Mouse (Mus musculus) forebrain, embryonic 16.5 days (tissue): ENCODE data around the gene Pglyrp2. TPM values are rescaled to one million over a fixed set of nuclear protein-coding genes. Genes with fewer than 3 reads are reported as not detected.
A peak's percentile ranks its signal among the peaks of the same experiment; 100 is the strongest.

Experiments
- ATAC-seq: fragments of 200-750 bp; cut with Nextera tagmentation; 2 replicates; pipeline ENCODE4 v1.8.0; 2017; ENCODE audit warnings: mild to moderate bottlenecking, moderate library complexity
- H3K27ac ChIP-seq: fragments of 300-500 bp; sonication (generic); 2 replicates; pipeline ENCODE4 v1.5.1; 2014; ENCODE audit warnings: low read length, control low read depth
- H3K27me3 ChIP-seq: fragments of 300-500 bp; sonication (generic); replicated peaks from 2 replicates; pipeline ENCODE4 v1.6.1; 2014; ENCODE audit warnings: low read length; ENCODE audit not compliant: control insufficient read depth, insufficient read depth
- H3K36me3 ChIP-seq: fragments of 300-500 bp; sonication (generic); 2 replicates; pipeline ENCODE4 v1.6.1; 2014; ENCODE audit not compliant: control insufficient read depth, insufficient read depth
- H3K4me1 ChIP-seq: fragments of 300-500 bp; sonication (generic); replicated peaks from 2 replicates; pipeline ENCODE4 v1.6.1; 2014; ENCODE audit warnings: low read length; ENCODE audit not compliant: control insufficient read depth, insufficient read depth
- H3K4me2 ChIP-seq: fragments of 300-500 bp; sonication (generic); 2 replicates; pipeline ENCODE4 v1.6.1; 2014; ENCODE audit warnings: mild to moderate bottlenecking, low read length, control low read depth
- H3K4me3 ChIP-seq: fragments of 300-500 bp; sonication (generic); replicated peaks from 2 replicates; pipeline ENCODE4 v1.5.1; 2014; ENCODE audit warnings: mild to moderate bottlenecking, low read length, control low read depth
- H3K9ac ChIP-seq: fragments of 300-500 bp; sonication (generic); replicated peaks from 2 replicates; pipeline ENCODE4 v1.6.1; 2014; ENCODE audit warnings: low read depth, low read length, control low read depth
- H3K9me3 ChIP-seq: fragments of 300-500 bp; sonication (generic); 2 replicates; pipeline ENCODE4 v1.6.1; 2016; ENCODE audit warnings: low read length; ENCODE audit not compliant: control insufficient read depth
- WGBS: fragments of 180-500 bp; shearing (Covaris S2); extraction: QIAGEN DNeasy Blood & Tissue Kit; methylation state at CpG from one replicate; pipeline ENCODE4 v1.1.7; 2014; 5-methylcytosine and 5-hydroxymethylcytosine counted together
- polyA plus RNA-seq: library from polyadenylated mRNA; unstranded; fragments of >200 nt; fragmentation: Nextera tagmentation; extraction: Ambion mirVana; gene quantifications from 2 replicates; pipeline ENCODE4 v1.2.1, GENCODE M21; 2015

The Pglyrp2 gene
- polyA plus RNA-seq, result not detected in 2 replicates

GRCm38 (mm10) chr17:32424034-32424433 lies at the start of gene Pglyrp2:
TSS of gene Pglyrp2 (minus strand) at chr17:32424167.
- H3K9ac ChIP-seq, result no peak within 1 kb of the TSS
- H3K27ac ChIP-seq, result no peak within 1 kb of the TSS
- H3K4me3 ChIP-seq, result no peak within 1 kb of the TSS
- H3K4me2 ChIP-seq, result no peak within 1 kb of the TSS
- no peaks in the 10 kb centered on the region for H3K9me3 ChIP-seq
- no peaks in the 10 kb centered on the region for H3K4me1 ChIP-seq
- no peaks in the 10 kb centered on the region for H3K27me3 ChIP-seq
- WGBS, result 87% methylated on average over 2 of the region's 2 CpGs
- ATAC-seq, result no peak
- no peaks in the 10 kb centered on the region for H3K36me3 ChIP-seq

GRCm38 (mm10) chr17:32472176-32472575 lies 48.2 kb upstream of the Pglyrp2 start:
- ATAC-seq, result no peak
- H3K36me3 ChIP-seq, result no peaks in the 10 kb centered on the region

GRCm38 (mm10) chr17:32470795-32471194 lies 46.8 kb upstream of the Pglyrp2 start:
- no peaks in the 10 kb centered on the region for H3K27me3 ChIP-seq
- H3K9me3 ChIP-seq, result no peaks in the 10 kb centered on the region
- no peak for ATAC-seq
- no peak overlapping the region for H3K27ac ChIP-seq
- no peaks in the 10 kb centered on the region for H3K36me3 ChIP-seq
- no peak overlapping the region for H3K9ac ChIP-seq
- no peak overlapping the region for H3K4me2 ChIP-seq
- WGBS, result 84% methylated on average over 4 of the region's 4 CpGs
- H3K4me1 ChIP-seq, result no peaks in the 10 kb centered on the region
- H3K4me3 ChIP-seq, result no peak overlapping the region

More at GRCm38 (mm10) chr17:32472176-32472575, 48.2 kb upstream of the Pglyrp2 start:
- H3K9ac ChIP-seq, result no peak overlapping the region
- no peak overlapping the region for H3K27ac ChIP-seq
- no peaks in the 10 kb centered on the region for H3K9me3 ChIP-seq
- H3K4me1 ChIP-seq, result no peaks in the 10 kb centered on the region
- H3K4me3 ChIP-seq, result no peak overlapping the region
- no peak overlapping the region for H3K4me2 ChIP-seq
- WGBS, result 58% methylated on average over 7 of the region's 7 CpGs
- no peaks in the 10 kb centered on the region for H3K27me3 ChIP-seq

GRCm38 (mm10) chr17:32468494-32468893 lies 44.5 kb upstream of the Pglyrp2 start:
- ATAC-seq, result no peak
- WGBS, result 58% methylated on average over 7 of the region's 7 CpGs
- H3K4me2 ChIP-seq, result no peak overlapping the region
- H3K9ac ChIP-seq, result no peak overlapping the region
- no peaks in the 10 kb centered on the region for H3K27me3 ChIP-seq
- no peak overlapping the region for H3K4me3 ChIP-seq
- H3K4me1 ChIP-seq, result no peaks in the 10 kb centered on the region
- no peak overlapping the region for H3K27ac ChIP-seq
- no peaks in the 10 kb centered on the region for H3K36me3 ChIP-seq
- H3K9me3 ChIP-seq, result no peaks in the 10 kb centered on the region

GRCm38 (mm10) chr17:32454997-32455396 lies 31.0 kb upstream of the Pglyrp2 start:
- H3K9ac ChIP-seq, result no peak overlapping the region
- no peaks in the 10 kb centered on the region for H3K9me3 ChIP-seq
- ATAC-seq, result no peak
- no peak overlapping the region for H3K27ac ChIP-seq
- H3K4me3 ChIP-seq, result no peak overlapping the region
- no peak overlapping the region for H3K4me2 ChIP-seq
- peaks cover 10% of the 10 kb centered on the region for H3K27me3 ChIP-seq
- WGBS, result 63% methylated on average over 2 of the region's 2 CpGs
- H3K36me3 ChIP-seq, result no peaks in the 10 kb centered on the region
- peaks cover 6% of the 10 kb centered on the region; the same call in 1 of the 2 replicates for H3K4me1 ChIP-seq

GRCm38 (mm10) chr17:32454188-32454587 lies 30.2 kb upstream of the Pglyrp2 start:
- Histone ChIP-seq H3K27ac (no peak overlapping the region), H3K36me3 (no peaks in the 10 kb centered on the region), H3K4me2 (no peak overlapping the region), H3K4me1 (peaks cover 6% of the 10 kb centered on the region; the same call in 1 of the 2 replicates), H3K27me3 (peaks cover 10% of the 10 kb centered on the region), H3K9me3 (no peaks in the 10 kb centered on the region), H3K4me3 (no peak overlapping the region), H3K9ac (no peak overlapping the region)
- ATAC-seq, result no peak
- WGBS, result 51% methylated on average over 4 of the region's 4 CpGs

GRCm38 (mm10) chr17:32452482-32452881 lies 28.5 kb upstream of the Pglyrp2 start, which contains the start of gene Cyp4f39:
TSS of gene Cyp4f39 (plus strand) at chr17:32452723.
- peaks cover 6% of the 10 kb centered on the region; the same call in 1 of the 2 replicates for H3K4me1 ChIP-seq
- ATAC-seq, result no peak
- WGBS, result 0% methylated on average over 19 of the region's 19 CpGs

GRCm38 (mm10) chr17:32450844-32451537 lies 27.0 kb upstream of the Pglyrp2 start:
- peaks cover 6% of the 10 kb centered on the region; the same call in 1 of the 2 replicates for H3K4me1 ChIP-seq
- 66% methylated on average over 2 of the region's 2 CpGs for WGBS
- no peak for ATAC-seq
- H3K27ac ChIP-seq, result no peak overlapping the region
- no peak overlapping the region for H3K4me2 ChIP-seq
- H3K9ac ChIP-seq, result no peak overlapping the region
- H3K36me3 ChIP-seq, result no peaks in the 10 kb centered on the region
- no peak overlapping the region for H3K4me3 ChIP-seq
- H3K27me3 ChIP-seq, result peaks cover 10% of the 10 kb centered on the region
- H3K9me3 ChIP-seq, result no peaks in the 10 kb centered on the region

More at GRCm38 (mm10) chr17:32452482-32452881, 28.5 kb upstream of the Pglyrp2 start, which contains the start of gene Cyp4f39:
- Histone ChIP-seq H3K4me3 (peak within 1 kb of the TSS; percentile 27), H3K9ac (0 out of 2 replicates have a peak within 1 kb of the TSS, but pooled peaks have one; percentile 19), H3K4me2 (peak within 1 kb of the TSS; percentile 50), H3K9me3 (no peaks in the 10 kb centered on the region), H3K36me3 (no peaks in the 10 kb centered on the region), H3K27me3 (peaks cover 10% of the 10 kb centered on the region), H3K27ac (no peak within 1 kb of the TSS)

- no peak for ATAC-seq
- Histone ChIP-seq H3K27ac (no peak overlapping the region), H3K27me3 (peaks cover 9% of the 10 kb centered on the region), H3K9me3 (no peaks in the 10 kb centered on the region), H3K4me3 (no peak overlapping the region), H3K4me1 (peaks cover 6% of the 10 kb centered on the region; the same call in 1 of the 2 replicates), H3K4me2 (no peak overlapping the region), H3K9ac (no peak overlapping the region), H3K36me3 (no peaks in the 10 kb centered on the region)
- 93% methylated on average over 1 of the region's 1 CpGs for WGBS
These were observed 25.1 kb upstream of the Pglyrp2 start for GRCm38 (mm10) chr17:32449042-32449441.
